Mouse (Mus musculus): ENCODE measurements around the gene Aoah.

Aoah gene

GRCm38 (mm10) chr13:20793901-20794300 lies at the start of gene Aoah:
Gene Aoah (plus strand): TSS chr13:20794113.
- no peak for DNase-seq (ENCODE audit: low spot score)

GRCm38 (mm10) chr13:20754843-20755242 lies 39.1 kb upstream of the Aoah start:
- DNase-seq (ENCODE audit: low spot score) = no peak

GRCm38 (mm10) chr13:20783648-20784047 lies 10.3 kb upstream of the Aoah start:
- DNase-seq (ENCODE audit: low spot score) = no peak

GRCm38 (mm10) chr13:20784060-20784459 lies 9.9 kb upstream of the Aoah start:
- no peak for DNase-seq (ENCODE audit: low spot score)

GRCm38 (mm10) chr13:20785960-20786359 lies 8.0 kb upstream of the Aoah start:
- DNase-seq (ENCODE audit: low spot score) = no peak

GRCm38 (mm10) chr13:20786825-20787245 lies 7.1 kb upstream of the Aoah start:
- DNase-seq (ENCODE audit: low spot score) = no peak

GRCm38 (mm10) chr13:20787952-20788351 lies 6.0 kb upstream of the Aoah start:
- DNase-seq (ENCODE audit: low spot score) = no peak

- DNase-seq (ENCODE audit: low spot score) = no peak
Observed at GRCm38 (mm10) chr13:20796651-20797050, 2.7 kb downstream of the Aoah start.

- no peak for DNase-seq (ENCODE audit: low spot score)
Observed at GRCm38 (mm10) chr13:20798536-20798935, 4.6 kb downstream of the Aoah start.

GRCm38 (mm10) chr13:20799772-20800171 lies 5.9 kb downstream of the Aoah start:
- DNase-seq (ENCODE audit: low spot score) = no peak

- no peak for DNase-seq (ENCODE audit: low spot score)
Observed at GRCm38 (mm10) chr13:20800569-20800968, 6.7 kb downstream of the Aoah start.

- DNase-seq (ENCODE audit: low spot score) = no peak
Observed at GRCm38 (mm10) chr13:20811782-20812406, 18.0 kb downstream of the Aoah start.

- no peak for DNase-seq (ENCODE audit: low spot score)
Observed at GRCm38 (mm10) chr13:20816385-20816784, 22.5 kb downstream of the Aoah start.

GRCm38 (mm10) chr13:20820712-20821328 lies 26.9 kb downstream of the Aoah start:
- no peak for DNase-seq (ENCODE audit: low spot score)

GRCm38 (mm10) chr13:20828728-20829127 lies 34.8 kb downstream of the Aoah start:
- DNase-seq (ENCODE audit: low spot score) = no peak

GRCm38 (mm10) chr13:20829181-20829900 lies 35.4 kb downstream of the Aoah start:
- no peak for DNase-seq (ENCODE audit: low spot score)

GRCm38 (mm10) chr13:20855893-20856292 lies 62.0 kb downstream of the Aoah start:
- DNase-seq (ENCODE audit: low spot score) = no peak

- no peak for DNase-seq (ENCODE audit: low spot score)
Observed at GRCm38 (mm10) chr13:20899372-20899771, 105.5 kb downstream of the Aoah start.

GRCm38 (mm10) chr13:20900396-20900971 lies 106.6 kb downstream of the Aoah start:
- DNase-seq (ENCODE audit: low spot score) = no peak

- no peak for DNase-seq (ENCODE audit: low spot score)
Observed at GRCm38 (mm10) chr13:20900972-20901457, 107.1 kb downstream of the Aoah start.

- DNase-seq (ENCODE audit: low spot score) = no peak
Observed at GRCm38 (mm10) chr13:20901634-20902135, 107.8 kb downstream of the Aoah start.

GRCm38 (mm10) chr13:20904118-20904517 lies 110.2 kb downstream of the Aoah start:
- no peak for DNase-seq (ENCODE audit: low spot score)

GRCm38 (mm10) chr13:20905195-20905594 lies 111.3 kb downstream of the Aoah start:
- no peak for DNase-seq (ENCODE audit: low spot score)
